Mouse (Mus musculus) cerebellum, adult 2 months (tissue): ENCODE results near the gene Tsga13. TPM values are rescaled to one million over a fixed set of nuclear protein-coding genes. Genes with fewer than 3 reads are reported as not detected.
A peak's percentile ranks its signal among the peaks of the same experiment; 100 is the strongest.

Experiments used
- DNase-seq, 2 experiments: peaks; one replicate each; pipeline ENCODE4 v3.0.0; 2021
- H3K27ac ChIP-seq: fragments of 200-500 bp; 2 replicates; pipeline ENCODE4 v1.5.1; 2012; ENCODE audit warnings: low read length, control low read depth, inconsistent platforms; ENCODE audit not compliant: insufficient read depth
- H3K27me3 ChIP-seq: fragments of 200-500 bp; 2 replicates; pipeline ENCODE4 v1.6.1; 2012; ENCODE audit warnings: inconsistent platforms, mild to moderate bottlenecking, low read length, moderate library complexity; ENCODE audit not compliant: control insufficient read depth, insufficient read depth
- H3K4me1 ChIP-seq: fragments of 200-500 bp; 2 replicates; pipeline ENCODE4 v1.6.1; 2011; ENCODE audit warnings: low read length; ENCODE audit not compliant: control insufficient read depth, insufficient read depth
- H3K4me3 ChIP-seq: fragments of 200-500 bp; replicated peaks from 2 replicates; pipeline ENCODE3; 2011; ENCODE audit warnings: mild to moderate bottlenecking, low read depth, low read length, control low read depth; ENCODE audit not compliant: insufficient read depth
- CTCF ChIP-seq: fragments of 200-500 bp; IDR thresholded peaks from 2 replicates; pipeline ENCODE4 v1.5.1; 2011; ENCODE audit warnings: low read depth, mild to moderate bottlenecking, control low read depth, low read length, moderate library complexity, borderline replicate concordance; ENCODE audit not compliant: insufficient read depth
- POLR2A ChIP-seq: fragments of 200-500 bp; IDR thresholded peaks from 2 replicates; pipeline ENCODE4 v1.6.1; 2011; ENCODE audit warnings: low read length, control low read depth, borderline replicate concordance; ENCODE audit not compliant: insufficient read depth
- WGBS: fragments of 180-500 bp; shearing (Covaris S2); methylation state at CpG from one replicate; pipeline ENCODE4 v1.1.7; 2018; 5-methylcytosine and 5-hydroxymethylcytosine counted together
- polyA plus RNA-seq: library from polyadenylated mRNA; depleted of rRNA; stranded (reverse); fragments of >200 nt; gene quantifications from 2 replicates; pipeline ENCODE4 v1.2.3, GENCODE M21; 2012; rRNA removed

The Tsga13 gene
- not detected in 2 replicates for polyA plus RNA-seq

DNA sequence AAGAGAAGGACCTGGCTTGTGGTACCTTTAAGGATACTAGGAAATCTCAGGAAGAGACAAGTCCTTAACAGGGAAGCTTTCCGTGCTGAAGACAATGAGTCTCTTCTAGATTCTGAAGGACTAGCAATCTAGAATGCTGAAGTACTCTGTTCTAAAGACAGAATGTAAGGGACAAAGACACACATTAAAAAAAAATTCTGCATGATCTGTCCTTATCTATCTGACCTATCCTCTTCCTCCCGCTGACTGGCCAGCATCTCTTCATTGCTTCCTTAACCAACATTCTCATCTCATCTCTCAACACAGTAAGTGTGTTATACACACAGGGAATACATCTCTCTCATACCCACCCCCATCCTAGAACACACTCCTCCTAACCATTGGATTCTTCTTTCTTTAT is at the start of gene Tsga13:
TSS of gene Tsga13 (minus strand) at position 101 of the 400 bp plus-strand sequence.
- Histone ChIP-seq H3K4me3 (no peak within 1 kb of the TSS), H3K27me3 (no peaks in the 10 kb centered on the region), H3K27ac (no peak within 1 kb of the TSS), H3K4me1 (no peaks in the 10 kb centered on the region)
- TF ChIP-seq CTCF: no peak
- TF ChIP-seq POLR2A: no peak
- 96% methylated on average over 2 of the region's 2 CpGs for WGBS
- no peak for DNase-seq

- no peak within 1 kb of the TSS for H3K4me3 ChIP-seq
- no peak for DNase-seq
- TF ChIP-seq CTCF (no peak), POLR2A (no peak)
- no peak within 1 kb of the TSS for H3K27ac ChIP-seq
- no peaks in the 10 kb centered on the region for H3K4me1 ChIP-seq
- WGBS: under 1% methylated on average over 75 of the region's 75 CpGs
- peaks cover 14% of the 10 kb centered on the region for H3K27me3 ChIP-seq
These were observed 43.6 kb upstream of the Tsga13 start, which contains the start of gene Klf14 for GRCm38 (mm10) chr6:30958736-30959540. TSS of gene Klf14 (minus strand) at chr6:30959078.

- Histone ChIP-seq H3K27me3 (peaks cover 14% of the 10 kb centered on the region), H3K4me3 (no peak overlapping the region), H3K27ac (no peak overlapping the region), H3K4me1 (no peaks in the 10 kb centered on the region)
- DNase-seq: peak in 1 of 2 experiments; percentile 14
- TF ChIP-seq CTCF: no peak
- TF ChIP-seq POLR2A: no peak
- 5% methylated on average over 84 of the region's 84 CpGs for WGBS
These were observed 42.7 kb upstream of the Tsga13 start for GRCm38 (mm10) chr6:30957784-30958735.

DNA sequence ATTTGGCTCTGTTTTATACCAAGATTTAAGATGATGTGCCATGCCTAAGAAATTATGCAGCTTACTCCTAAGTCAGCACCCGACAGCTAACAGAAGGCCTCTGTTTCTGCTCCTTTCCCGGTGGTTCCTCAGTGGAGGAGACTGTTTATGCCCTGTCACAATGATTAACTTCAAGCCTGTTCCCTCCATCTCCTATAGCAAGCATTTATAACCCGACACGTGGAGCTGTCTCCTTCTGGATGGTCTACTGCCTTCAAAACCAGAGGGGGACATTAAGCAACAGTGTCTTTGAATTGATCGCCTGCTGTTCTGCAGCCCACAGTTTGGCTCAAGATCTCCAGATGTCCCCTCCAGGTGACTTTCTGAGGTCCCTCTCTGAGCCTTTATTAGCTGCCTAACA is 23.9 kb upstream of the Tsga13 start:
- Histone ChIP-seq H3K4me3 (no peak overlapping the region), H3K27ac (no peak overlapping the region), H3K4me1 (no peaks in the 10 kb centered on the region), H3K27me3 (no peaks in the 10 kb centered on the region)
- 60% methylated on average over 5 of the region's 5 CpGs for WGBS
- DNase-seq: no peak
- TF ChIP-seq POLR2A: no peak
- no peak for TF ChIP-seq CTCF

- 60% methylated on average over 2 of the region's 2 CpGs for WGBS
- DNase-seq: no peak
These were observed 7.4 kb upstream of the Tsga13 start for GRCm38 (mm10) chr6:30922821-30923220.

DNA sequence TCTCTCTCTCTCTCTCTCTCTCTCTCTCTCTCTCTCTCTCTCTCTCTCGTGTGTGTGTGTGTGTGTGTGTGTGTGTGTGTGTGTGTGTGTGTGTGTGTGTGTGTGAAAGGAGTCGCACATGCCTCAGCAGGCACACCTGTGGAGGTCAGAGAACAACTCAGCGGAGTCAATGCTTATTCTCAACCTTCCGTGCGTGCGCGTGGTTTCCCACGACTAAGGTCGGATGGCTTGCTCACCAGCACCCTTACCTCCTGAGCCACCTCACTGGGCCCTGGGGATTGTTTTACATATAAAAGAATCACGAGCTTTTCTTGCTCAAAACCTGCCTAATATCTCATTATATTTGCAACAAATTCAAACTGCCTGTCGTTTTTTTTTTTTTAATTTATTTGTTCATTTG is 6.5 kb upstream of the Tsga13 start:
- DNase-seq: no peak
- Histone ChIP-seq H3K27ac (no peak overlapping the region), H3K4me1 (no peaks in the 10 kb centered on the region; the same call in none of the 2 replicates), H3K4me3 (peak overlapping the region; percentile 12), H3K27me3 (no peaks in the 10 kb centered on the region)
- WGBS: 37% methylated on average over 10 of the region's 11 CpGs
- TF ChIP-seq POLR2A: no peak
- TF ChIP-seq CTCF: no peak

More at GRCm38 (mm10) chr6:30922821-30923220, 7.4 kb upstream of the Tsga13 start:
- Histone ChIP-seq H3K4me1 (no peaks in the 10 kb centered on the region; the same call in none of the 2 replicates), H3K4me3 (no peak overlapping the region), H3K27ac (no peak overlapping the region), H3K27me3 (no peaks in the 10 kb centered on the region)
- TF ChIP-seq POLR2A: no peak
- TF ChIP-seq CTCF: no peak

DNA sequence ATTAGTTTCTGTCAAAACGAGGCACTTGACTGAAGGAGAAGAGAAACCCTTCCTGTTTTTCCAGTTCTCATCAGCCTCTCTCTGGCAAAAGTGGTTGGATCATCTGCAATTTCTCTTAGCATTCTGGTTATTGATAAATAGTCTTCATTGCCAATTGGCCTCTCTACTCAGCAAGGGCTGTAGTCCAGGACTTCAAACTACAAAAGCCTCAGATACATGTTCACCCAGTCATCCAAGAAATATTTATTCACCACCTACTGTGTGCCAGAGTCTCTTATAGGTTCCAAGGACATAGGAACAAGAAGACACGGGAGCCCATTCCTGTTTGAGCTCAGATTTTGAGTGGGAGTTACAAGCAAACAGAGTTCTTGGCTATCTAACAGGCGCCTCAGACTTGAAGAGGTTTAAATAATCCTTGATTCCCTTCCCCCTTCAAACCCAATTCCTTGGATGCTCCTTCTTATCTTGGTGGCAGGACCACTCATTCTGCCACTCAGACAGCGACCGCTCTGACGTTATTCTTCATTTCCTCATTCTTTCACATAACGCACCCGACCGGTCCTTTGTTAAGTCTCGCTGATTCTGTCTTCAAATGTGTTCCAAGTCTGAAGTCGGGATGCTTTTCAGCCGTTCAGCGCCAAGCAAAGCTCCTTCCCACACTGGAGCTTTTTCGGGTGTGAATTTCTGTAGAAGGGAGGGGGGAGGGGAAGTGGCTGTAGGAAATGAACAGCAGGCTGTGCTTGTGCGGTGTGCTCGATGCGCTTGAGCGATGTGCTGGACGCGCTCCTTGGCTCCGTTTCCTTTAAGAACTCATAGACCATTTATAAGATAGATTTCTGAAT is 5.7 kb upstream of the Tsga13 start:
- H3K27me3 ChIP-seq: no peaks in the 10 kb centered on the region
- 12% methylated on average over 21 of the region's 21 CpGs for WGBS
- peak; percentile 13 to 15 for DNase-seq
- H3K27ac ChIP-seq: no peak overlapping the region
- TF ChIP-seq POLR2A: no peak
- TF ChIP-seq CTCF: no peak
- H3K4me3 ChIP-seq: peak overlapping the region; percentile 82
- no peaks in the 10 kb centered on the region; the same call in none of the 2 replicates for H3K4me1 ChIP-seq
